Mouse (Mus musculus) thymus, adult 2 months (tissue): ENCODE data around the gene Cenpf. TPM values are rescaled to one million over a fixed set of nuclear protein-coding genes. Genes with fewer than 3 reads are reported as not detected.

Source experiments
- DNase-seq: peaks from one replicate; pipeline ENCODE4 v3.0.0; 2021
- H3K27ac ChIP-seq: fragments of 200-500 bp; 2 replicates; pipeline ENCODE4 v1.5.1; 2012; ENCODE audit warnings: low read length, control low read depth; ENCODE audit not compliant: control insufficient read depth, insufficient read depth
- H3K27me3 ChIP-seq: fragments of 200-500 bp; 2 replicates; pipeline ENCODE4 v1.6.1; 2012; ENCODE audit warnings: mild to moderate bottlenecking, low read length, moderate library complexity, mixed read lengths; ENCODE audit not compliant: control insufficient read depth, insufficient read depth
- H3K36me3 ChIP-seq: fragments of 200-500 bp; 2 replicates; pipeline ENCODE4 v1.6.1; 2012; ENCODE audit warnings: mild to moderate bottlenecking, low read length, moderate library complexity; ENCODE audit not compliant: control insufficient read depth, insufficient read depth
- H3K4me1 ChIP-seq: fragments of 200-500 bp; replicated peaks from 2 replicates; pipeline ENCODE4 v1.6.1; 2012; ENCODE audit warnings: low read length; ENCODE audit not compliant: control insufficient read depth, insufficient read depth
- H3K4me3 ChIP-seq: fragments of 200-500 bp; 2 replicates; pipeline ENCODE4 v1.5.1; 2012; ENCODE audit warnings: mild to moderate bottlenecking, low read length, control low read depth, moderate library complexity; ENCODE audit not compliant: control insufficient read depth, insufficient read depth
- CTCF ChIP-seq: fragments of 200-500 bp; IDR thresholded peaks from 2 replicates; pipeline ENCODE4 v1.5.1; 2012; ENCODE audit warnings: mild to moderate bottlenecking, control low read depth, low read length, moderate library complexity, borderline replicate concordance; ENCODE audit not compliant: control insufficient read depth, poor library complexity, insufficient read depth; ENCODE audit errors: extremely low read depth
- POLR2A ChIP-seq: fragments of 200-500 bp; IDR thresholded peaks from 2 replicates; pipeline ENCODE4 v1.6.1; 2012; ENCODE audit warnings: mild to moderate bottlenecking, low read length, control low read depth, moderate library complexity; ENCODE audit not compliant: control insufficient read depth, poor library complexity, insufficient read depth; ENCODE audit errors: extremely low read depth
- WGBS: fragments of 180-500 bp; shearing (Covaris S2); methylation state at CpG from one replicate; pipeline ENCODE4 v1.1.7; 2018; 5-methylcytosine and 5-hydroxymethylcytosine counted together
- polyA plus RNA-seq: library from polyadenylated mRNA; depleted of rRNA; stranded (reverse); fragments of >200 nt; gene quantifications from 2 replicates; pipeline ENCODE4 v1.2.3, GENCODE M21; 2012

Cenpf gene
- polyA plus RNA-seq, 1 experiment = 10.3 TPM

DNA sequence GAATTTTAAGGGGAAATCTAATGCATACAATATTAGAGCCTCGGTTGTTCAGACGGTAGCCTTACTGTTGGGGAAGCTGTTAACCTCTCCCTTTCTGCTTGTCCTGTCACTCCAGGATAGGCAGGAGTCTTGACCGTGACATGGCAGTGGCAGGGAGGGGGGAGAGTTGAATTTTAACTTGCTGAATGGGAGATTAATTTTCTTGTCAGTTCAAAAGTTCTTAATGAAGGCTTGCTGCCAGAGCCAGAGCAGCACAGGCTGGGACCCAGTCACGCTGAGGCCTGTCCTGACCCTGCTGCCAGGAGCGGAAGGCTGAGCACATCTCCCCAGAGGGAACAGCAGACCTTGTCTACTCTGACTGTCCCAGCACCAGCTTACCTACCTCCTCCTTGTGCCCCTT lies 19.5 kb upstream of the Cenpf start:
- Histone ChIP-seq H3K27ac (no peak overlapping the region), H3K27me3 (no peaks in the 10 kb centered on the region), H3K4me3 (no peak overlapping the region), H3K36me3 (no peaks in the 10 kb centered on the region), H3K4me1 (peaks cover 8% of the 10 kb centered on the region)
- 74% methylated on average over 5 of the region's 5 CpGs for WGBS
- no peak for DNase-seq
- TF ChIP-seq CTCF (no peak), POLR2A (no peak)

DNA sequence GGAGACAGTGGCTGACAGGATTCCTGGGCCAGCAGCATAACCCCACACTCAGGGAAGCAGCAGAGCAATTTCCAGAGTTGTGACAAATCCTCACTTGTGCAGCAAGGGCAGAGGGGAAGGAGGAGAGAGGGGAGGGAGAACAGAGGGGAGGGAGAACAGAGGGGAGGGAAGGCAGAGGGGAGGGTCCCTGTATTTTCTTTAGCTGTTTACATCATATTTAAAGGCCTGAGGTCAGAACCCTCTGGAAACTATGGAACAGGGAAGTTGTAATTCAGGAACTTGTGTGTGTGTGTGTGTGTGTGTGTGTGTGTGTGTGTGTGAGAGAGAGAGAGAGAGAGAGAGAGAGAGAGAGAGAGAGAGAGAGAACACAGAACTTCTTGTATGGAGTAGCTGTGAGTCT lies 19.1 kb upstream of the Cenpf start:
- no peak for TF ChIP-seq CTCF
- Histone ChIP-seq H3K4me1 (peaks cover 8% of the 10 kb centered on the region), H3K36me3 (no peaks in the 10 kb centered on the region), H3K4me3 (no peak overlapping the region), H3K27me3 (no peaks in the 10 kb centered on the region), H3K27ac (no peak overlapping the region)
- DNase-seq = no peak

- no peak for TF ChIP-seq CTCF
- no peak for TF ChIP-seq POLR2A
- H3K4me3 ChIP-seq = no peak overlapping the region
- peaks cover 8% of the 10 kb centered on the region for H3K4me1 ChIP-seq
- H3K36me3 ChIP-seq = no peaks in the 10 kb centered on the region
- H3K27ac ChIP-seq = no peak overlapping the region
- H3K27me3 ChIP-seq = no peaks in the 10 kb centered on the region
- no peak for DNase-seq
- WGBS = 81% methylated on average over 12 of the region's 12 CpGs
Measured at GRCm38 (mm10) chr1:189706040-189706645, 18.3 kb upstream of the Cenpf start.

DNA sequence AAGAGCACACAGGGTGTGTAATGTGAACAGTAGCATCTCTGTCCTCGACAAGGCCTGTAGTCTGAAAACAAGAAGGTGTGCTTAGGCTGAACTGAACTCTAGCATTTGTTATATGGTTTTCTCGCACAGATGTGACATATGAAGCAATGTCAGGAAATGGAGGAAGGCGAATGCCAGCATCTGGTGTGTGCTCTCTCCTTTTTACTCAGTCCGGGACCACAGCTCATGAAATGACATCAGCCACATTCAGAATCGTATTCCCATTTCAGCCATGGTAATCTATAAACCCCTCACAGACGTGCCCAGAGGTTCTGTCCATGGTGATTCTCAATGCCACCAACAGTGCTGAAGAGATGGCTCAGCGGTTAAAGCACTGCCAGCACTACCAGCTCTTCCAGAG lies 15.7 kb upstream of the Cenpf start:
- peaks cover 4% of the 10 kb centered on the region for H3K4me1 ChIP-seq
- no peaks in the 10 kb centered on the region for H3K36me3 ChIP-seq
- TF ChIP-seq CTCF (no peak), POLR2A (no peak)
- DNase-seq = no peak
- no peak overlapping the region for H3K4me3 ChIP-seq
- H3K27me3 ChIP-seq = no peaks in the 10 kb centered on the region
- H3K27ac ChIP-seq = no peak overlapping the region
- WGBS = 58% methylated on average over 7 of the region's 7 CpGs

GRCm38 (mm10) chr1:189703156-189703555 lies 15.3 kb upstream of the Cenpf start:
- WGBS = 40% methylated on average over 7 of the region's 7 CpGs
- H3K27ac ChIP-seq = no peak overlapping the region
- no peak for TF ChIP-seq POLR2A
- no peak for TF ChIP-seq CTCF
- DNase-seq = peak; percentile 65
- H3K4me3 ChIP-seq = no peak overlapping the region
- peaks cover 3% of the 10 kb centered on the region for H3K4me1 ChIP-seq
- no peaks in the 10 kb centered on the region for H3K36me3 ChIP-seq
- H3K27me3 ChIP-seq = no peaks in the 10 kb centered on the region

DNA sequence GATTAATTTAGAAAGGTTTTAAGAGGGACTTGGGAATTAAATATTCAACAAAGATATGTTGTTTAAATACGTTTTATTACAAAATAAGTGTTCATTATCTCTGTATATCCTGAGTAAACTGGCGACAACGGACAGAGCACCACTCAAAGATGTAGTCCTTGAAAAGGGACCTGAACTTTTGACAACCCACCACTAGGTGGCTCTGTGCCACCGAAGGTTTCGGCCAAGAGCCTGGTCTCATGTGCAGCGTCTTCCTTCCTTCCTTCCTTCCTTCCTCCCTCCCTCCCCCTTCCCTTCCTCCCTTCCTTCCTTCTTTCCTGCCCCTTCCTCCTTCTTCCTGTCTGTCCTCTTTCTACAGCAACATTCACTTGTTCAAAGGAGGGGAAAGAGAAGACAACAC lies 13.1 kb upstream of the Cenpf start:
- 3% methylated on average over 6 of the region's 6 CpGs for WGBS

GRCm38 (mm10) chr1:189700186-189700585 lies 12.3 kb upstream of the Cenpf start:
- Histone ChIP-seq H3K4me1 (peaks cover 3% of the 10 kb centered on the region), H3K4me3 (no peak overlapping the region)
- TF ChIP-seq CTCF = no peak
- TF ChIP-seq POLR2A = no peak

More for the DNA sequence above, 13.1 kb upstream of the Cenpf start:
- H3K4me1 ChIP-seq = peaks cover 3% of the 10 kb centered on the region
- no peak overlapping the region for H3K27ac ChIP-seq
- TF ChIP-seq POLR2A (no peak), CTCF (peak; percentile 39; the same call in 1 of the 2 replicates)
- no peak overlapping the region for H3K4me3 ChIP-seq
- H3K27me3 ChIP-seq = no peaks in the 10 kb centered on the region
- DNase-seq = peak; percentile 71
- H3K36me3 ChIP-seq = no peaks in the 10 kb centered on the region

More at GRCm38 (mm10) chr1:189700186-189700585, 12.3 kb upstream of the Cenpf start:
- 71% methylated on average over 6 of the region's 6 CpGs for WGBS
- Histone ChIP-seq H3K36me3 (no peaks in the 10 kb centered on the region), H3K27me3 (no peaks in the 10 kb centered on the region), H3K27ac (no peak overlapping the region)
- no peak for DNase-seq
